Comparison of ENCODE assay signal across 11 mouse cellular contexts in genomic region chr1:64116746-64117455, GRCm38 (mm10). TPM values are rescaled to one million over a fixed set of nuclear protein-coding genes. Genes with fewer than 3 reads are reported as not detected.
DNase-seq lines count a peak whose midpoint lies in the region; ATAC-seq and TF ChIP-seq lines count a peak whose summit lies in the region.
"Had no signal": no experiment of that assay in that cellular context is flagged by ENCODE, and none has a peak within 500 bp of the region (broad histone marks: within the 10 kb centered on the region; RNA-seq: fewer than 3 reads in every experiment).

No protein-coding gene starts in this region.

- no peaks in the 10 kb centered on the region for H3K27me3 ChIP-seq in kidney, embryonic 15.5 days
- H3K27me3 ChIP-seq in midbrain, embryonic 11.5 days (ENCODE audit: control insufficient read depth, insufficient read depth, low read length), result no peaks in the 10 kb centered on the region
- no peaks in the 10 kb centered on the region for H3K27me3 ChIP-seq in intestine, embryonic 16.5 days (replicated peaks; ENCODE audit: control insufficient read depth, insufficient read depth, low read length)
- H3K27me3 ChIP-seq: stomach, embryonic 15.5 days had no signal

- no peak overlapping the region for H3K27ac ChIP-seq in kidney, embryonic 15.5 days
- H3K27ac ChIP-seq in cortical plate, adult 2 months (ENCODE audit: insufficient read depth, low read length), result peak overlapping the region; percentile 75; the same call in 1 of the 2 replicates
- no peak overlapping the region for H3K27ac ChIP-seq in midbrain, embryonic 11.5 days (ENCODE audit: low read depth, low read length)
- no peak overlapping the region for H3K27ac ChIP-seq in intestine, embryonic 16.5 days (ENCODE audit: low read length)
- H3K27ac ChIP-seq: stomach, embryonic 15.5 days had no signal

- H3K9ac ChIP-seq in kidney, embryonic 15.5 days, result no peak overlapping the region
- H3K9ac ChIP-seq in midbrain, embryonic 11.5 days (ENCODE audit: low read length), result 0 out of 2 replicates have a peak overlapping the region, but pooled peaks have one; percentile 16
- no peak overlapping the region for H3K9ac ChIP-seq in intestine, embryonic 16.5 days (ENCODE audit: low read depth, low read length)
- H3K9ac ChIP-seq: stomach, embryonic 15.5 days had no signal

- no peak for ATAC-seq in kidney, embryonic 15.5 days (replicated peaks; ENCODE audit: low FRiP score)
- no peak for ATAC-seq in midbrain, embryonic 11.5 days (ENCODE audit: low FRiP score)
- ATAC-seq in intestine, embryonic 16.5 days, result no peak

- H3K4me1 ChIP-seq in kidney, embryonic 15.5 days, result peaks cover 33% of the 10 kb centered on the region
- peaks cover 23% of the 10 kb centered on the region for H3K4me1 ChIP-seq in cortical plate, adult 2 months (ENCODE audit: control insufficient read depth, insufficient read depth, low read length)
- peaks cover 3% of the 10 kb centered on the region for H3K4me1 ChIP-seq in midbrain, embryonic 11.5 days (ENCODE audit: control insufficient read depth, insufficient read depth, low read length)
- H3K4me1 ChIP-seq in intestine, embryonic 16.5 days (ENCODE audit: control insufficient read depth, insufficient read depth, low read length), result peaks cover 26% of the 10 kb centered on the region

- 72% methylated on average over 6 of the region's 6 CpGs for WGBS in kidney, embryonic 15.5 days
- 76% methylated on average over 6 of the region's 6 CpGs for WGBS in midbrain, embryonic 11.5 days
- WGBS in intestine, embryonic 16.5 days, result 59% methylated on average over 6 of the region's 6 CpGs

- DNase-seq in kidney, postnatal 4 days, result no peak
- DNase-seq in brain, embryonic 14.5 days (ENCODE audit: low read depth), result peak; percentile 65
- peak; percentile 81 for DNase-seq in midbrain, embryonic 11.5 days (ENCODE audit: low spot score, missing footprints)
- DNase-seq in embryo, embryonic 10.5 days (ENCODE audit: low spot score), result no peak
- DNase-seq in spleen, postnatal 4 days (ENCODE audit: low spot score in 2 of 2), result no peak
- DNase-seq: gastrocnemius, postnatal 14 days; lung, postnatal 4 days had no signal

- no peak for TF ChIP-seq CTCF in brain, embryonic 14.5 days (IDR thresholded peaks at IDR 0.05; ENCODE audit: borderline replicate concordance, extremely low read depth, insufficient read depth, insufficient read length)
- TF ChIP-seq CTCF in cortical plate, adult 2 months (IDR thresholded peaks at IDR 0.05; ENCODE audit: extremely low read depth, insufficient read depth, low read length), result no peak

- H3K4me3 ChIP-seq in kidney, embryonic 15.5 days (replicated peaks), result no peak overlapping the region
- H3K4me3 ChIP-seq in cortical plate, adult 2 months (ENCODE audit: insufficient read depth, low read length), result no peak overlapping the region; the same call in 1 of the 2 replicates
- 0 out of 2 replicates have a peak overlapping the region, but pooled peaks have one; percentile 7 for H3K4me3 ChIP-seq in midbrain, embryonic 11.5 days (ENCODE audit: low read depth, low read length)
- no peak overlapping the region for H3K4me3 ChIP-seq in intestine, embryonic 16.5 days (ENCODE audit: low read length)
- H3K4me3 ChIP-seq: stomach, embryonic 15.5 days had no signal

- H3K36me3 ChIP-seq in kidney, embryonic 15.5 days, result no peaks in the 10 kb centered on the region
- H3K36me3 ChIP-seq in midbrain, embryonic 11.5 days (ENCODE audit: control insufficient read depth, insufficient read depth, low read length), result no peaks in the 10 kb centered on the region
- no peaks in the 10 kb centered on the region for H3K36me3 ChIP-seq in intestine, embryonic 16.5 days (ENCODE audit: control insufficient read depth, insufficient read depth, low read length)
- H3K36me3 ChIP-seq: stomach, embryonic 15.5 days had no signal

- no peak for TF ChIP-seq POLR2A in brain, embryonic 14.5 days (IDR thresholded peaks at IDR 0.05; ENCODE audit: borderline replicate concordance, extremely low read depth, insufficient read depth, insufficient read length, poor library complexity, severe bottlenecking)
- TF ChIP-seq POLR2A in cortical plate, adult 2 months (IDR thresholded peaks at IDR 0.05; ENCODE audit: extremely low read depth, insufficient read depth, low read length), result no peak

- H3K9me3 ChIP-seq in kidney, embryonic 15.5 days (replicated peaks), result no peaks in the 10 kb centered on the region
- H3K9me3 ChIP-seq in midbrain, embryonic 11.5 days (ENCODE audit: control insufficient read depth, low read length), result no peaks in the 10 kb centered on the region
- H3K9me3 ChIP-seq in intestine, embryonic 16.5 days (ENCODE audit: control insufficient read depth, low read length), result no peaks in the 10 kb centered on the region
- H3K9me3 ChIP-seq: stomach, embryonic 15.5 days had no signal

- peak overlapping the region; percentile 73; the same call in 1 of the 2 replicates for H3K4me2 ChIP-seq in kidney, embryonic 15.5 days
- peak overlapping the region; percentile 13; the same call in 1 of the 2 replicates for H3K4me2 ChIP-seq in midbrain, embryonic 11.5 days
- no peak overlapping the region for H3K4me2 ChIP-seq in intestine, embryonic 16.5 days (ENCODE audit: low read depth, low read length)
- H3K4me2 ChIP-seq: stomach, embryonic 15.5 days had no signal

RNA-seq across cellular contexts. Expression of gene Klf7, which starts 5.2 kb away (rescaled TPM):
- 23.3 and 23.9 TPM in 2 replicates for polyA plus RNA-seq in kidney, embryonic 15.5 days (2015; fragmentation: Nextera tagmentation; extraction: Ambion mirVana)
- polyA plus RNA-seq in brain, embryonic 14.5 days (2012; rRNA removed), result 25.8 and 42.7 TPM in 2 replicates
- polyA plus RNA-seq in cortical plate, adult 2 months (2012; rRNA removed), result 18.4 and 18.6 TPM in 2 replicates
- 30.4 and 32.0 TPM in 2 replicates for polyA plus RNA-seq in midbrain, embryonic 11.5 days (2014; fragmentation: Nextera tagmentation; extraction: Ambion mirVana)
- 21.9 and 24.9 TPM in 2 replicates for polyA plus RNA-seq in intestine, embryonic 16.5 days (2015; fragmentation: Nextera tagmentation; extraction: Ambion mirVana)

Comparison
In these comparisons a context has a peak if more than half of its experiments do, and no peak if none do; other contexts are left out.
1. DNase-seq: peak in brain, embryonic 14.5 days (single experiment) and midbrain, embryonic 11.5 days (single experiment); none in kidney, postnatal 4 days (0 of 2), embryo, embryonic 10.5 days (single experiment) and spleen, postnatal 4 days (0 of 2).